Mouse (Mus musculus) central nervous system, embryonic 18 days (tissue): ENCODE results near the gene Cpz. TPM values are rescaled to one million over a fixed set of nuclear protein-coding genes. Genes with fewer than 3 reads are reported as not detected.

Experiments
- polyA plus RNA-seq: library from polyadenylated mRNA; depleted of rRNA; stranded (reverse); fragments of >200 nt; gene quantifications from 2 replicates; pipeline ENCODE4 v1.2.3, GENCODE M21; 2012; rRNA removed

The Cpz gene
- 1.6 and 3.8 TPM in 2 replicates for polyA plus RNA-seq

GRCm38 (mm10) chr5:35525469-35526123, at the start of gene Cpz:
Cpz (minus strand) TSS chr5:35525698.

GRCm38 (mm10) chr5:35574653-35575599, 49.4 kb upstream of the Cpz start, which contains the start of gene Trmt44:
Trmt44 (minus strand) TSS chr5:35575070.

Other genes starting within 250 kb of the Cpz start
- 4.6 and 4.8 TPM in 2 replicates for gene Adra2c, start 247.4 kb downstream of the Cpz start, polyA plus RNA-seq
- gene Hmx1, start 136.6 kb downstream of the Cpz start, polyA plus RNA-seq: 0.12 and 0.43 TPM in 2 replicates
- 7.3 and 7.9 TPM in 2 replicates for gene Trmt44, start 49.4 kb upstream of the Cpz start, polyA plus RNA-seq
- gene Acox3, start 57.3 kb upstream of the Cpz start, polyA plus RNA-seq: 21.8 and 22.3 TPM in 2 replicates
- 8.8 and 9.4 TPM in 2 replicates for gene Htra3, start 154.1 kb upstream of the Cpz start, polyA plus RNA-seq
- gene Sh3tc1, start 214.3 kb upstream of the Cpz start, polyA plus RNA-seq: 0.88 and 1.0 TPM in 2 replicates
- 35.7 and 35.8 TPM in 2 replicates for gene Ablim2, start 232.2 kb upstream of the Cpz start, polyA plus RNA-seq